Mouse (Mus musculus) embryonic facial prominence, embryonic 13.5 days (tissue): ENCODE measurements around the gene Psmc3. TPM values are rescaled to one million over a fixed set of nuclear protein-coding genes. Genes with fewer than 3 reads are reported as not detected.
A peak's percentile ranks its signal among the peaks of the same experiment; 100 is the strongest.
"Not testable (repeated sequence)": the region's sequence is repeated elsewhere in the genome, so short reads cannot be mapped to it uniquely, and the experiment has no call there.

ENCODE experiments used
- ATAC-seq: fragments of 200-750 bp; cut with Nextera tagmentation; 2 replicates; pipeline ENCODE4 v1.8.0; 2017; ENCODE audit warnings: low read depth; ENCODE audit not compliant: insufficient number of reproducible peaks, insufficient read depth, low FRiP score, low TSS enrichment
- H3K27ac ChIP-seq: fragments of 300-500 bp; sonication (generic); 2 replicates; pipeline ENCODE4 v1.5.1; 2015; ENCODE audit warnings: moderate library complexity, mild to moderate bottlenecking, inconsistent platforms
- H3K27me3 ChIP-seq: fragments of 300-500 bp; sonication (generic); 2 replicates; pipeline ENCODE4 v1.6.1; 2015; ENCODE audit warnings: mild to moderate bottlenecking, inconsistent platforms
- H3K36me3 ChIP-seq: fragments of 300-500 bp; sonication (generic); 2 replicates; pipeline ENCODE4 v1.6.1; 2015; ENCODE audit warnings: mild to moderate bottlenecking, inconsistent platforms
- H3K4me1 ChIP-seq: fragments of 300-500 bp; sonication (generic); 2 replicates; pipeline ENCODE4 v1.6.1; 2015; ENCODE audit warnings: inconsistent platforms
- H3K4me2 ChIP-seq: fragments of 300-500 bp; sonication (generic); 2 replicates; pipeline ENCODE4 v1.6.1; 2015; ENCODE audit warnings: moderate library complexity, mild to moderate bottlenecking, inconsistent platforms
- H3K4me3 ChIP-seq: fragments of 300-500 bp; sonication (generic); 2 replicates; pipeline ENCODE4 v1.5.1; 2015; ENCODE audit warnings: mild to moderate bottlenecking, inconsistent platforms
- H3K9ac ChIP-seq: fragments of 300-500 bp; sonication (generic); 2 replicates; pipeline ENCODE4 v1.6.1; 2015; ENCODE audit warnings: mild to moderate bottlenecking, inconsistent platforms
- H3K9me3 ChIP-seq: fragments of 300-500 bp; sonication (generic); 2 replicates; pipeline ENCODE4 v1.6.1; 2016; ENCODE audit warnings: inconsistent platforms
- WGBS: fragments of 180-500 bp; shearing (Covaris S2); methylation state at CpG from one replicate; pipeline ENCODE4 v1.1.7; 2015; ENCODE audit warnings: mixed read lengths; 5-methylcytosine and 5-hydroxymethylcytosine counted together
- polyA plus RNA-seq: library from polyadenylated mRNA; unstranded; fragments of >200 nt; fragmentation: Nextera tagmentation; extraction: Ambion mirVana; gene quantifications from 2 replicates; pipeline ENCODE4 v1.2.1, GENCODE M21; 2015

The Psmc3 gene
- polyA plus RNA-seq, 1 experiment from 2014 or later = 298 TPM

- no peak overlapping the region for H3K4me3 ChIP-seq
- H3K36me3 ChIP-seq = no peaks in the 10 kb centered on the region
- no peak overlapping the region for H3K4me2 ChIP-seq
- H3K9ac ChIP-seq = 0 out of 2 replicates have a peak overlapping the region, but pooled peaks have one; percentile 36
- peak; percentile 60; the same call in 1 of the 2 replicates for ATAC-seq
- no peaks in the 10 kb centered on the region for H3K9me3 ChIP-seq
- no peak overlapping the region; the same call in 1 of the 2 replicates for H3K27ac ChIP-seq
- H3K4me1 ChIP-seq = no peaks in the 10 kb centered on the region
- WGBS = 7% methylated on average over 7 of the region's 7 CpGs
- H3K27me3 ChIP-seq = no peaks in the 10 kb centered on the region
Measured at GRCm38 (mm10) chr2:91101124-91101740, 47.4 kb downstream of the Psmc3 start.

GRCm38 (mm10) chr2:91108156-91108555 lies 54.3 kb downstream of the Psmc3 start:
- no peaks in the 10 kb centered on the region for H3K27me3 ChIP-seq
- no peak for ATAC-seq
- 82% methylated on average over 3 of the region's 3 CpGs for WGBS

GRCm38 (mm10) chr2:91109241-91109640 lies 55.4 kb downstream of the Psmc3 start:
- H3K9ac ChIP-seq = no peak overlapping the region
- H3K36me3 ChIP-seq = no peaks in the 10 kb centered on the region
- no peak for ATAC-seq
- no peaks in the 10 kb centered on the region for H3K9me3 ChIP-seq
- WGBS = 83% methylated on average over 5 of the region's 5 CpGs
- no peaks in the 10 kb centered on the region for H3K27me3 ChIP-seq
- H3K27ac ChIP-seq = no peak overlapping the region
- no peaks in the 10 kb centered on the region for H3K4me1 ChIP-seq
- H3K4me2 ChIP-seq = no peak overlapping the region
- H3K4me3 ChIP-seq = no peak overlapping the region

More at GRCm38 (mm10) chr2:91108156-91108555, 54.3 kb downstream of the Psmc3 start:
- Histone ChIP-seq H3K4me1 (no peaks in the 10 kb centered on the region), H3K4me2 (no peak overlapping the region), H3K36me3 (no peaks in the 10 kb centered on the region), H3K27ac (no peak overlapping the region), H3K4me3 (no peak overlapping the region), H3K9me3 (no peaks in the 10 kb centered on the region), H3K9ac (no peak overlapping the region)

GRCm38 (mm10) chr2:91109807-91110385 lies 56.1 kb downstream of the Psmc3 start:
- WGBS = 87% methylated on average over 5 of the region's 5 CpGs
- H3K4me3 ChIP-seq = no peak overlapping the region
- no peak for ATAC-seq
- H3K9ac ChIP-seq = no peak overlapping the region
- no peak overlapping the region for H3K27ac ChIP-seq
- H3K9me3 ChIP-seq = no peaks in the 10 kb centered on the region
- no peak overlapping the region for H3K4me2 ChIP-seq
- H3K27me3 ChIP-seq = peaks cover 3% of the 10 kb centered on the region; the same call in 1 of the 2 replicates
- no peaks in the 10 kb centered on the region for H3K36me3 ChIP-seq
- H3K4me1 ChIP-seq = 0 out of 2 replicates have a peak, but pooled peaks cover under 1% of the 10 kb centered on the region

DNA sequence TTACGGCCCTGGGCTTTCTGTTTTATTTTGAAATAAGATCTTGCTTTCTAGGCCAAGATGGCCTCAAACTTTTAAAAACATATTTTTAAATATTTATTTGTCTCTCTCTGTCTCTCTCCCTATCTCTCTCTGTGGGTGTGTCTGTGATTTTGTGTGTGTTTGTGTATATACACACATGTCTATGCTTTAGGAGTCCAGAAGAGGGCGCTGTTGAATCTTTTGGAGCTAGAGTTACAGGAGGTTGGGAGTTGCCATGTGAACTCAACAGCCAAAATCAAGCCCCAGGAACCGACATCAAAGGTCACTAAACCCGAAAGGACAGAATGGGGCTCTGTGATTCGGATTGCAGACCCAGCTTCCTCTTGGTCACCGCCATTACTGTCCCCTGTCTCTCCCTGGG lies 56.6 kb downstream of the Psmc3 start:
- no peak overlapping the region for H3K4me3 ChIP-seq
- H3K9me3 ChIP-seq = no peaks in the 10 kb centered on the region
- no peak overlapping the region for H3K4me2 ChIP-seq
- ATAC-seq = no peak
- no peaks in the 10 kb centered on the region for H3K36me3 ChIP-seq
- peaks cover 4% of the 10 kb centered on the region for H3K27me3 ChIP-seq
- no peak overlapping the region for H3K9ac ChIP-seq
- WGBS = 76% methylated on average over 6 of the region's 6 CpGs
- no peak overlapping the region for H3K27ac ChIP-seq
- 0 out of 2 replicates have a peak, but pooled peaks cover 6% of the 10 kb centered on the region for H3K4me1 ChIP-seq

DNA sequence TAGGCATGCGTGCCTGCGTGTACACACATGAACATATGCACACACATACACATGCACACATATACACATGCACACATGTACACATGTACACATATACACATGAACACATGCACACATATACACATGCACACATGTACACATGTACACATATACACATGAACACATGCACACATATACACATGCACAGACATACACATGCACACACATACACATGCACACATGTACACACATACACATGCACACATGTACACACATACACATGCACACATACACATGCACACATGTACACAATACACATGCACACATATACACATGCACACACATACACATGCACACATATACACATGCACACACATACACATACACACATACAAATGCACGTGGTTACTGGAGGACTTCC lies 58.0 kb downstream of the Psmc3 start:
- not testable (repeated sequence) for H3K4me2 ChIP-seq, H3K36me3 ChIP-seq, H3K4me1 ChIP-seq, H3K27ac ChIP-seq, H3K4me3 ChIP-seq, H3K9ac ChIP-seq, H3K9me3 ChIP-seq, ATAC-seq
- 83% methylated on average over 3 of the region's 3 CpGs for WGBS
- peaks cover 14% of the 10 kb centered on the region for H3K27me3 ChIP-seq

- Histone ChIP-seq H3K9ac (no peak overlapping the region), H3K27ac (no peak overlapping the region), H3K4me1 (0 out of 2 replicates have a peak, but pooled peaks cover 9% of the 10 kb centered on the region), H3K36me3 (no peaks in the 10 kb centered on the region), H3K9me3 (no peaks in the 10 kb centered on the region), H3K27me3 (peaks cover 19% of the 10 kb centered on the region), H3K4me2 (no peak overlapping the region), H3K4me3 (no peak overlapping the region)
- ATAC-seq = no peak
- WGBS = 35% methylated on average over 4 of the region's 4 CpGs
Measured at GRCm38 (mm10) chr2:91112491-91112890, 58.7 kb downstream of the Psmc3 start.

- WGBS = 80% methylated on average over 10 of the region's 10 CpGs
- no peak for ATAC-seq
- 0 out of 2 replicates have a peak, but pooled peaks cover 9% of the 10 kb centered on the region for H3K4me1 ChIP-seq
- H3K9ac ChIP-seq = no peak overlapping the region
- H3K9me3 ChIP-seq = no peaks in the 10 kb centered on the region
- no peak overlapping the region for H3K27ac ChIP-seq
- peaks cover 22% of the 10 kb centered on the region for H3K27me3 ChIP-seq
- no peak overlapping the region for H3K4me2 ChIP-seq
- no peaks in the 10 kb centered on the region for H3K36me3 ChIP-seq
- no peak overlapping the region for H3K4me3 ChIP-seq
Measured at GRCm38 (mm10) chr2:91113334-91113733, 59.5 kb downstream of the Psmc3 start.

DNA sequence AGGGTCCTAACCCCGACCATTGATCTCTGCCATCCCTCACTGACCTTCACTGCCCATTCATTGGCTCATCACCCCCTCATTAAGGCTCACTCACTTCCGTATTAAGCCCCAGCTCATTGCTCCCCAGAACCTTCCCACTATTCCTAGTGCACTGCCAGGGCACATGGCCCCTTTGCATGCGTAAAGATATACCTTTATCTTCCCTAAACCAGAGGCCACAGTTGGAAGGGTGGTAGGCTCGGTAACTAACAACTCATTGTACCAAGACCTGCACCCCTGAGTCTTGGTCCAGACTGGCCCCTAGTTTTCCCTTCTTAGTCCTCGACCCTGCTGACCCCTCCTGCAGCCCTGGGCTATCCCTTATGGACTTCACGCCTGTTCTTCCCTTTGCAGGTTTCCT lies 60.0 kb downstream of the Psmc3 start:
- Histone ChIP-seq H3K9me3 (no peaks in the 10 kb centered on the region), H3K4me1 (0 out of 2 replicates have a peak, but pooled peaks cover 9% of the 10 kb centered on the region), H3K4me3 (no peak overlapping the region), H3K36me3 (no peaks in the 10 kb centered on the region), H3K27ac (no peak overlapping the region), H3K9ac (no peak overlapping the region), H3K27me3 (peaks cover 22% of the 10 kb centered on the region), H3K4me2 (no peak overlapping the region)
- no peak for ATAC-seq
- WGBS = 68% methylated on average over 6 of the region's 6 CpGs

- Histone ChIP-seq H3K4me3 (peak overlapping the region; percentile 49), H3K36me3 (no peaks in the 10 kb centered on the region), H3K9me3 (no peaks in the 10 kb centered on the region), H3K4me2 (peak overlapping the region; percentile 85), H3K4me1 (0 out of 2 replicates have a peak, but pooled peaks cover 9% of the 10 kb centered on the region), H3K27ac (no peak overlapping the region), H3K9ac (peak overlapping the region; percentile 74), H3K27me3 (peaks cover 22% of the 10 kb centered on the region)
- peak; percentile 43; the same call in 1 of the 2 replicates for ATAC-seq
- WGBS = 6% methylated on average over 42 of the region's 42 CpGs
Measured at GRCm38 (mm10) chr2:91114781-91115577, 61.2 kb downstream of the Psmc3 start.

- H3K4me2 ChIP-seq = peak overlapping the region; percentile 85
- peaks cover 22% of the 10 kb centered on the region for H3K27me3 ChIP-seq
- H3K27ac ChIP-seq = no peak overlapping the region
- peak overlapping the region; percentile 49 for H3K4me3 ChIP-seq
- H3K9ac ChIP-seq = peak overlapping the region; percentile 74
- H3K4me1 ChIP-seq = 0 out of 2 replicates have a peak, but pooled peaks cover 9% of the 10 kb centered on the region
- ATAC-seq = no peak
- no peaks in the 10 kb centered on the region for H3K9me3 ChIP-seq
- WGBS = 34% methylated on average over 12 of the region's 12 CpGs
- H3K36me3 ChIP-seq = no peaks in the 10 kb centered on the region
Measured at GRCm38 (mm10) chr2:91115578-91115970, 61.8 kb downstream of the Psmc3 start.
